Comparison of ENCODE assay signal across 8 mouse cellular contexts in the genomic region with DNA sequence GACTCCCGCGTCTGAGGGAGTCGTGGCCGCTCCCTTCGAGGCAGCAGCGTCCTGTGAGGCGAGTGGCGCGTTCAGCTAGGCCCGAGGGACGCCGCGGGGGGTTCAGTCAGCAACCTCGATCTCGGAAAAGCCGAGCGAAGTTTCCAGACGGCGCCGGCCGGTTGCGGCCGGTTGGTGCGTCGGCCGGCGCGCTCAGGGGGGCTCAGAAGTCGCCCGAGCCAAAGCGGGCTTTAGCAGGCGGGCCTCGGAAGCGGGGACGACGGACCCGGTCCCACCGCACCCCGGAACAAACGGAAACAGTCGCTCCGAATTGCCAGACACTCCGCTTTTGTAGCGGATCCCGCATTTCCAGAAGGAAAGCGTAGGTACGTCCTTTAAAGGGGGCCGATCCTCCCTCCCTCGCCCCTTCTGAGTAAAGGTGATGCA. TPM values are rescaled to one million over a fixed set of nuclear protein-coding genes. Genes with fewer than 3 reads are reported as not detected.
ATAC-seq and TF ChIP-seq lines count a peak whose summit lies in the region.

No protein-coding gene starts in this region.

- TF ChIP-seq EP300 in ES-Bruce4 (IDR thresholded peaks at IDR 0.05; ENCODE audit: insufficient read depth, low read depth, low read length): no peak

- H3K4me2 ChIP-seq in hindbrain, embryonic 13.5 days: peak overlapping the region; percentile 62

- peaks cover 86% of the 10 kb centered on the region for H3K27me3 ChIP-seq in erythroblast, embryonic 14.5 days (ENCODE audit: control insufficient read depth)
- peaks cover 16% of the 10 kb centered on the region for H3K27me3 ChIP-seq in ES-Bruce4 (ENCODE audit: control insufficient read depth, insufficient read depth, low read length, poor library complexity, severe bottlenecking)
- peaks cover 60% of the 10 kb centered on the region for H3K27me3 ChIP-seq in hindbrain, embryonic 13.5 days
- peaks cover 43% of the 10 kb centered on the region for H3K27me3 ChIP-seq in megakaryocyte, embryonic 14.5 days (replicated peaks)

- TF ChIP-seq POLR2A in ES-Bruce4 (IDR thresholded peaks at IDR 0.05; ENCODE audit: insufficient read depth, low read length): no peak
- TF ChIP-seq POLR2A in embryonic fibroblast, embryonic 13.5 days (IDR thresholded peaks at IDR 0.05; ENCODE audit: low read depth, low read length): 0 out of 2 replicates have a peak, but pooled peaks have one; percentile 1

- H3K27ac ChIP-seq in ES-Bruce4 (ENCODE audit: insufficient read depth, low read length): no peak overlapping the region
- H3K27ac ChIP-seq in embryonic fibroblast, embryonic 13.5 days (ENCODE audit: insufficient read depth, low read length): no peak overlapping the region
- no peak overlapping the region for H3K27ac ChIP-seq in hindbrain, embryonic 13.5 days

- ATAC-seq in erythroblast, adult 5-6 weeks (replicated peaks; ENCODE audit: low FRiP score, poor library complexity, severe bottlenecking): no peak; the same call in 1 of the 2 replicates
- no peak; the same call in 1 of the 2 replicates for ATAC-seq in hindbrain, embryonic 13.5 days (ENCODE audit: low FRiP score)
- ATAC-seq in activated CD4-positive, CD25-positive, alpha-beta regulatory T cell, adult 4 months: no peak
- ATAC-seq in frontal cortex, adult (ENCODE audit: low TSS enrichment): no peak; the same call in 1 of the 2 replicates

- peaks cover 16% of the 10 kb centered on the region for H3K4me1 ChIP-seq in erythroblast, embryonic 14.5 days (ENCODE audit: control insufficient read depth)
- H3K4me1 ChIP-seq in ES-Bruce4 (ENCODE audit: control insufficient read depth, insufficient read depth, low read length): no peaks in the 10 kb centered on the region
- H3K4me1 ChIP-seq in embryonic fibroblast, embryonic 13.5 days (ENCODE audit: control insufficient read depth, insufficient read depth, low read length): peaks cover 5% of the 10 kb centered on the region
- H3K4me1 ChIP-seq in hindbrain, embryonic 13.5 days (replicated peaks): peaks cover 10% of the 10 kb centered on the region
- peaks cover 25% of the 10 kb centered on the region for H3K4me1 ChIP-seq in megakaryocyte, embryonic 14.5 days

- peak overlapping the region; percentile 72 for H3K9ac ChIP-seq in ES-Bruce4 (ENCODE audit: low read depth, poor library complexity, severe bottlenecking)
- H3K9ac ChIP-seq in hindbrain, embryonic 13.5 days: peak overlapping the region; percentile 65

- 8% methylated on average over 49 of the region's 49 CpGs for WGBS in hindbrain, embryonic 13.5 days

- no peak for TF ChIP-seq CTCF in ES-Bruce4 (IDR thresholded peaks at IDR 0.05; ENCODE audit: low read depth, low read length)
- TF ChIP-seq CTCF in embryonic fibroblast, embryonic 13.5 days (IDR thresholded peaks at IDR 0.05; ENCODE audit: borderline replicate concordance, insufficient read depth, low read length): no peak

- H3K4me3 ChIP-seq in erythroblast, embryonic 14.5 days (replicated peaks): peak overlapping the region; percentile 89
- peak overlapping the region; percentile 55 for H3K4me3 ChIP-seq in ES-Bruce4 (ENCODE audit: low read depth, low read length)
- peak overlapping the region; percentile 53 for H3K4me3 ChIP-seq in embryonic fibroblast, embryonic 13.5 days (ENCODE audit: insufficient read depth, low read length)
- H3K4me3 ChIP-seq in hindbrain, embryonic 13.5 days: peak overlapping the region; percentile 61
- H3K4me3 ChIP-seq in megakaryocyte, embryonic 14.5 days (replicated peaks): peak overlapping the region; percentile 98

- peaks cover 19% of the 10 kb centered on the region for H3K9me3 ChIP-seq in erythroblast, embryonic 14.5 days (ENCODE audit: control insufficient read depth, low read length)
- no peaks in the 10 kb centered on the region for H3K9me3 ChIP-seq in ES-Bruce4 (replicated peaks; ENCODE audit: control insufficient read depth, insufficient read depth, low read length, poor library complexity, severe bottlenecking)
- no peaks in the 10 kb centered on the region for H3K9me3 ChIP-seq in hindbrain, embryonic 13.5 days
- H3K9me3 ChIP-seq in megakaryocyte, embryonic 14.5 days: peaks cover 7% of the 10 kb centered on the region

- no peaks in the 10 kb centered on the region for H3K36me3 ChIP-seq in erythroblast, embryonic 14.5 days (ENCODE audit: control insufficient read depth)
- H3K36me3 ChIP-seq in ES-Bruce4 (ENCODE audit: control insufficient read depth, insufficient read depth, low read length, poor library complexity, severe bottlenecking): no peaks in the 10 kb centered on the region
- H3K36me3 ChIP-seq in hindbrain, embryonic 13.5 days: no peaks in the 10 kb centered on the region
- no peaks in the 10 kb centered on the region for H3K36me3 ChIP-seq in megakaryocyte, embryonic 14.5 days (replicated peaks; ENCODE audit: low read length)

RNA-seq across cellular contexts. Expression of a gene that starts 0.3 kb away (rescaled TPM):
- 0.02 TPM in 1 of 2 replicates, not detected in the other for polyA plus RNA-seq in erythroblast, embryonic 14.5 days (2012)
- 6.7 and 12.3 TPM in 2 replicates for total RNA-seq in erythroblast, adult 5-6 weeks (2015; ENCODE audit: low replicate concordance)
- total RNA-seq in erythroblast, adult 5-6 weeks (2017; ENCODE audit: low replicate concordance): 13.5 and 15.9 TPM in 2 replicates
- 9.7 and 10.7 TPM in 2 replicates for polyA plus RNA-seq in ES-Bruce4 (2011; ENCODE audit: insufficient read depth, insufficient read length, low read depth, missing spikeins)
- polyA plus RNA-seq in embryonic fibroblast, embryonic 13.5 days (2011; ENCODE audit: insufficient read length, low read depth, missing spikeins): 23.0 and 30.6 TPM in 2 replicates
- 2.2 and 2.7 TPM in 2 replicates for polyA plus RNA-seq in hindbrain, embryonic 13.5 days (2015; fragmentation: Nextera tagmentation; extraction: Ambion mirVana)
- polyA plus RNA-seq in megakaryocyte, embryonic 14.5 days (2012; ENCODE audit: insufficient read depth, low replicate concordance): 1.9 TPM in 1 of 2 replicates, not detected in the other
- 1 to 10 TPM; 2.5 to 3.9 TPM for polyA plus RNA-seq in activated CD4-positive, CD25-positive, alpha-beta regulatory T cell, adult 4 months (2017; shearing (Covaris generic))
